Mouse (Mus musculus) embryonic stem cell, embryonic (primary cell): ENCODE data around the gene Ldb3.

Source experiments
- CTCF ChIA-PET, 4 experiments: fragments of 300-600 bp in 2 of 4; fragments of 350-600 bp in 2 of 4; sonication (Branson Sonifier 250); formaldehyde crosslinking; loops; one replicate each; lab custom pipeline; 2022; ENCODE audit warnings: inconsistent platforms in 2 of 4; lab: Charles Lee
- POLR2A ChIA-PET, 4 experiments: fragments of 300-600 bp in 2 of 4; fragments of 350-600 bp in 2 of 4; sonication (Branson Sonifier 250); formaldehyde crosslinking; loops; one replicate each; lab custom pipeline; 2022; ENCODE audit warnings: antibody characterized with exemption in 4 of 4, inconsistent platforms in 1 of 4; lab: Charles Lee

Ldb3 gene

GRCm38 (mm10) chr14:34490965-34491364, 97.5 kb downstream of the Ldb3 start:
- ChIA-PET POLR2A (interaction anchor here in 2 of 4 experiments (0.8 to 2.9 kb wide), 7 partner anchors 10 to 57 kb away, joined by 4 to 10 read pairs (median 4); partner anchors contain the start of gene Bmpr1a (in 1 of the 2)), CTCF (interaction anchor here in 1 of 4 experiments (1.1 kb wide), 1 partner anchor 10 kb away, joined by 5 read pairs; no protein-coding TSS in a partner anchor)

- CTCF ChIA-PET, result interaction anchor here in 1 of 4 experiments (0.6 kb wide), 1 partner anchor 11 kb away, joined by 5 read pairs; no protein-coding TSS in a partner anchor
- POLR2A ChIA-PET, result interaction anchor here (0.6 to 2.9 kb wide), 13 partner anchors 8 to 674 kb away, joined by 3 to 10 read pairs (median 4); partner anchors contain the start of gene Bmpr1a (in 1 of the 4)
Measured at GRCm38 (mm10) chr14:34489928-34490327, 98.6 kb downstream of the Ldb3 start.

DNA sequence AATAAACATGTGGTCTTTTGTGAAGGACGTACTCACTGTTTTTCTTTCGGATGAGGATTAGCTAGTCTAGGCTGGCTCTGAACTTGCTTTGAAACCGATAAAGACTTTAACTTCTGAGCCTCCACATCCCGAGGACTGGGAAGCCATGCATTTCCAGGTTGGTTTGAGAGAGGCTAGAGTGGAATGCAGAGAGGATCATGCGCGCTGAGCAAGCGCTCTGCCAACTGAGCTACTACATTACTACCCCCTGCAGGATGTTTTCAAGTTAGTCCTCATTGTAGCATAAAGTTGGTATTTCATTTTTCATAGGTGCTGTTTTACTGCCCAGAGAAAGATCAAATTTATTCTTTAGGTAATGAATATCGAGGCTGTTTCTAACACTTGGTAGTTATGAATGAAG, 102.3 kb downstream of the Ldb3 start:
- ChIA-PET POLR2A (interaction anchor here in 3 of 4 experiments (0.7 to 3.7 kb wide), 9 partner anchors 8 to 69 kb away, joined by 3 to 13 read pairs (median 3); partner anchors contain the start of gene Bmpr1a (in 1 of the 3)), CTCF (no interaction called here)

GRCm38 (mm10) chr14:34483469-34484341, 104.8 kb downstream of the Ldb3 start:
- ChIA-PET POLR2A (interaction anchor here in 2 of 4 experiments (1.2 to 1.9 kb wide), 4 partner anchors 18 to 64 kb away, joined by 3 to 6 read pairs (median 4); no protein-coding TSS in a partner anchor), CTCF (interaction anchor here in 2 of 4 experiments (0.6 to 1.7 kb wide), 2 partner anchors 65 to 133 kb away, joined by 3 read pairs; no protein-coding TSS in a partner anchor)
